Mouse (Mus musculus): ENCODE results near the gene Tmtc2.

Tmtc2 gene

DNA sequence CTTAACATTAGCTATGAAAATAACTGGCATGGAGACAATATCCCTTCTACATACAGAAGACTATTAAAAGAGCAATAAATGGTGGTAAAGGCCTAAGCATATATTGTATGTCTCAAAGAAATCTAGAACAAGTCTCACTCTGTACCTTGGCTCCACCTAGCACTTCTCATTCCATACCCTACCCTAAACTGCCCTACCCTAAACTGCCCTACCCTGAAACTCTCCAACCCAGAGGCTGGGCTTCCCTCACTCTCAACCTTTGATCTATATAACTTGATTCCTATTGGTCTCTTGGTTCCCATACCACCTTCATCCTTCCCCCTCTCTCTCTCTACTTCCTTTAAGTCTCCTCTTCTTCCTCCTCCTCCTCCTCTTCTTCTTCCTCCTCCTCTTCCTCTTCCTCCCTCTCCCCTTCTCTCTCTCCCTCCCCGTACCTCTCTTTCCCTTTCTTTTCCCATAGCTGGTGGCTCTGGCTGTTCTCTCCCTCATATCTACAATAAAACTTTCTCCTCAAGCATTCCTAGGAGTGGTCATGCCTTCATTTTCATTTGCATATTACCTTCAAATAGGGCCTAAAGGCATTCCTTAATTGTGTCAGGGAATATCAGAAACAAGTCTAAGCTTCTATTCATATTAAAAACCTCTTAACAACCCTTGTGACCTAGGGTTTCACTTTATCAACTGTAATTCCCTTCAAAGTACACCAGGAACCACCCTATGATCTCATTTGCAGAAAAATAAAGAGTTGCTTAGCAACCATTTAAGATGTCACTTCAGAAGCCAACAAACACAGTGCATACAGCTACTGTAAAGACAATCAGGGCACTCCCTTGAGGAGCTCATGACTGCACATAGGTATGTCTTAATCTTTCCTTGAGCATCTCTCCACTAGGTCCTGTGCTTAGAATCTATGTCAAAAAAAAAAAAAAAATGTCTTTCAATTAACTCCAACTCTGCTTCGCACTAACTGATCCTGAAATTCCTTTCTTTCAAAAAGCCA is 29.9 kb downstream of the Tmtc2 start:
- DNase-seq = no peak

DNA sequence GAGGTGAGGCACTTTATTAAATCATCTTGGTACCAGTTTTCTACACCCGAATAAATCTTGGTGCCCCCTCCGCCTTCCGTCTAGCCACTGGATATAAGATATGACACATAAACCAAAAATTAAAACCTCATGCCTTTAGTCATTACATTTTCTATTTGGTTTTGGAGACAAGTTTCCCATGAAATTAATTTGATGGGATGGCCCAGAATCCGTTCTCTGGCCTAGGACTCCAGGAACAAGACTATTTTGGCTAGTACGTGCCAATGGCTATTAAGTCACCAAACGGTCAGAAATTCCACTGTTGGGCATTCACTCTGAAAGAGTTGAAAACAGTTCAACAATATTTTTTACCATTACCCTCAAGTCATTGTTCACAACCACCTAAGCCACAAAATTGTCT is 32.2 kb downstream of the Tmtc2 start:
- DNase-seq = no peak

DNA sequence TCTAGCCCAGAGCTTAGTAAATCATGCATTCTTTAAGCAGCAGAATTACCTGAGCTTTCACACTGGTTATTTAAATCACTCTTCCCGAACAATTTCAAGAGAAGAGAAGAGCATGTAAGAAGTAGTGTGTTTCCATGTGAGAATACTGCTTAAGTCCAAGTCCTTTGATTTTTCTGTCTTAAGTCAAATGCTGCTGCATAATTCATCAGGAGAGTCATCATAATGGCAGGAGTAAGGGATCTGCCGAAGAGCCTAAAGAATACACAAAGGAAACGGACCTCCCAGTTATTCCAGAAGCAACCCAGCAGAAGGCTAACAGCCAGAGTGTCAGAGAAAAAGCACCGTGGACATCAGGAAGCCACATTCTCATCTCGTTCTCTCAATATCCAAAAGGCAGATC is 34.6 kb downstream of the Tmtc2 start:
- no peak for DNase-seq

DNA sequence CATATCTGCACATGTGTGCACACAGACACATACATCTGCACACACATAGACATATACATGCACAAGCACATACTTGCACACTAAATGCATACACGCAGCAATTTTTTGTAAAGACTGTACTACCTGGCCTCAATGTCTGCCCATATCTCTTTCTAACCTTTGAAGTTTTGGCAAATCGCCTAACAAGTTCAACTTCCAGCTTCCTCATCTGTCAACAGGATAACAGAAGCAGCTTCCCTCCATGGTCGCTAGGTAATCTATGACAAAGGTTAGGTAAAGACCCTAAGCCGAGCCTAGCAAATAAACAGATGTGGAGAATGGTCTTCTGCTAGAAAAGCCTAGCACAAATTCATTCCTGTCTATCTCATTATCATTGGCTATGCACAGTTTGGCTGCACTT is 37.3 kb downstream of the Tmtc2 start:
- DNase-seq = no peak

DNA sequence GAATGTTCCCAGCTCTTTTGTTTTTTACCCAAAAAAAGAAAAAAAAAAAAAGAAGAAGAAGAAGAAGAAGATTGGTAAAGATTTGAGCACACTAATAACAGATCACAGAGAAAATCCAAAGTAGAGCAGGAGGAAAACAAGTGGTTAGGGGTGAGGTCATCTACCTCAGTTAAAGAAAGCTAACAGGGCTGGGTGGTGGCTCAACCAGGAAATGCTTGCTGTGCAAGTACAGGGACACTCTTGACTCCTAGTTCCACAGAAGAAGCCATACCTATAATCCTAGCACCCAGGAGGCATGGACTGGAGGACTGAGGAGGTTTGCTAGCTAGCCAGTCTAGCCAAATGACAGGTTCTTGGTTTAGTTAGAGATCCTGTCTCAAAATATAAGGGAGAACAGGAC is 38.4 kb downstream of the Tmtc2 start:
- no peak for DNase-seq

DNA sequence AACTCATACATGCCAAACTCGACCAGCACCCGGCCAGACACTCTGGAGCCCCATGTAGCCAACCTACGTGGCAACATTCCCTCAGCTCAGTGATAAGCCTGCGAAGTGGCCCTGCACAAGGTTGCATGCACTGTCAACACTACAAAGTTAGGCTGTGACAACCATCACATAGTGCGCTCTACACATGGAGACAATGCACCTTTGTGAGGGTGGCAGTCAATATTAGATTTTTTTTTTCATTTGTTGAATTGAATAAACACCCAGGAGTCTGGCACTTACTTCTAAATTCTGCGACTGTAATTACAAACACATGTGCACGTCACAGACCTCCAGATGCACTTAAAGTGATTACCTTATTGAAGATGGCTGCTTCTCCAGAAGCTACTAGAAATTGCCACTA is 41.5 kb downstream of the Tmtc2 start:
- DNase-seq = no peak

DNA sequence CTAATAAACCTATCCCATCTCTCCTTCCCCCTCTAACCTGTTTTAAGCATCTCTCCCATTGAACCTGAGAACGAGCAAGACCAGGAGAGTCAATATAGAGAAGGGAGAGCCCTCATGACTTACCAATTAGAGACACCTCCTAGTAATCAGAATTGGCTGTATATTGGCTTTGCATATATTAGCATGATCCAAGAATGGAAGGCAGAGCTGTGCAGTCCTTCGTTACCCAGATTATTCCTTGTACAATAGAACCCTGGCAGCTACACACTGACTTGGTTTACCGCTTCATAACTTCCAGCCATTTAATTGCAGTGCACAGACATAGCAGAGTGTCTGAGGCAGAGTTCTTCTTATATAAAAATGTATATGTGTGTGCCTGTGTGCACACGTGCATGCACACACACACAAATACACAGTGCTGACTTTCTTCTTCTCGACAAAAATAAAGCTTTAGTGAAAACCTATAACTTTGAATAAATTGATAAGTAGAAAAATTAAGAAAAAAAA is 42.2 kb downstream of the Tmtc2 start:
- DNase-seq = no peak

DNA sequence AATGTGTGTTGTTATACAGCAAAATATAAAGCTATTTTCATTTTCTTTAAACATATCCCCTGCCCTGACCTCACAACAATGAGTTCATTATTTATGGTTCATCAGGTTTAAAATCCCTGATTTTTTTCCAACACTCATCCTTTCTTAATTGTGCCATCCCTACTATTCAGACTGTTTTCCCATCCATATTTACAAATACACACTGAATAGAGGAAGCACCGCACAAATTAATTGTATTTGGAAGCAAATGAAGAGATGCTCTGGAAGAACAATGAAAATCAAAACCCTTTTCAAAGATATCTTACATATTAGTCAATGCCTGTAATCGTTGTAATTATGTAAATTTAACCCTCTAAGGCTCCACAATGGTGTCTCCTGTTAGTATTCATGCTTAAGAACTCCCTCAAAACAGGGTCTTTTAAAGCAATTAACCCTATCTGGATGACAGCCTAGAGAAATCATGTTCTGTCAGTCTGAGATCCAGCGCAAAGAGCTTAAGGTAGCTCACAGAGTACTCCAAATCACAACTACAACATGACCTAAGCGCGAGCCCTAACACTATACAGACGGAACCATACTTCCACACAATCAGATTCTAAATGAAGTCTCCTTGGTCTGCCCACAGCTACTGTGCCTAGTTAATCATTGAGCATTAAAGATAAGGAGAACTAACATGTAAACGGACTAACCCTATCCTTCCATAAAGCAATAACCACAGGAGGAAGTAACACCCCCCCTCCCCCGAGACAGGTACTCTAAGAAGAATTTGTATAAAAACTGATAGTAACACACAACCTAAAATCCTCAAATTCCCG is 43.0 kb downstream of the Tmtc2 start:
- DNase-seq = no peak

DNA sequence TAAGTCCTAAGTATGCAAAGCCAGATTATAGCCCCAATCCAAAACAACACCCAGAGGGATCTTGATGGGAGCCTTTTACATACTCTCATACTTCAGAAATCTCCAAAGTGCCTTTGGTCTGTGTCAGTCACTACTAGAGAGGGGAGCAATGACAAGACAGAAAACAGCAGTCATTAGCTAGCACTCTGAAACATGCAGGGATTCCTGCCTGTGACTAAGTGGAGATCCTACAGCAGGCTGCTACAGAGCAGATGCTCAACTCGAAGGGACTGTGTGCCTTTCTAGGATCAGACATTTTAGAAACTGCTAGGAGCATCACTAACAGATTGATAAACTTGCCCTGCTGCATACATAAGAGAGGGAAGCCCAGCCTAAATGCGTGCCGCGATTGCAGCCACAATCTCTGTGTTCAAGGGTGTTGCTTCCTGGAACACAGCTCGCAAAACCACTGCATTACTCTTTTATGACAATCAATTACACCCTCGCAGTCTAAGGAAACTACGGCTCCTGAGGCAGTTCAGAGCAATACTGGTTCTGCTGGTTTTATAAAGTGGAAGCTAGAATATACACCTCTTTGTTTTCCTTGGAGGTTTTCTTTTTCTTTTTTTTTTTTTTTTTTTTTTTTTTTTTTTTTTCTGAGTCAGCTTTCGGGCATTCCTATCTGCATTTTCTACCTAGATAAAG is 50.7 kb downstream of the Tmtc2 start:
- DNase-seq = no peak

DNA sequence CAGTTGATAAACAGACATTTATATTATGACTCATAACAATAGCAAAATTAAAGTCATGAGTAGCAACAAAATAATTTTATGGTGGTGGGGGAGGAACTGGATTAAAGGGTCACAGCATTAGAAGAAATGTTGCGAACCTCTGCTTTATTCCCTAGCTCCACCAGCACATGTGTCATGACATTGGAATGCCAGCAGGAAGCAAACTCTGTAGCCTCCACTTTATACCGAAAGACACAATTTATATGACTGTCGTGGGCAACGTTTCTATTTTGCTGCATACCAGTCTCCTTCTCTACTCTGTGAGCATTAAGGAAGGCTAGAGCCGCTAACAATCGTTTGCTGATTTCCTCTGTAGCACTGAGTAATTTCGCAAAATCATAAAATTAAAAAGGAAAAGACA is 51.8 kb downstream of the Tmtc2 start:
- DNase-seq = no peak

DNA sequence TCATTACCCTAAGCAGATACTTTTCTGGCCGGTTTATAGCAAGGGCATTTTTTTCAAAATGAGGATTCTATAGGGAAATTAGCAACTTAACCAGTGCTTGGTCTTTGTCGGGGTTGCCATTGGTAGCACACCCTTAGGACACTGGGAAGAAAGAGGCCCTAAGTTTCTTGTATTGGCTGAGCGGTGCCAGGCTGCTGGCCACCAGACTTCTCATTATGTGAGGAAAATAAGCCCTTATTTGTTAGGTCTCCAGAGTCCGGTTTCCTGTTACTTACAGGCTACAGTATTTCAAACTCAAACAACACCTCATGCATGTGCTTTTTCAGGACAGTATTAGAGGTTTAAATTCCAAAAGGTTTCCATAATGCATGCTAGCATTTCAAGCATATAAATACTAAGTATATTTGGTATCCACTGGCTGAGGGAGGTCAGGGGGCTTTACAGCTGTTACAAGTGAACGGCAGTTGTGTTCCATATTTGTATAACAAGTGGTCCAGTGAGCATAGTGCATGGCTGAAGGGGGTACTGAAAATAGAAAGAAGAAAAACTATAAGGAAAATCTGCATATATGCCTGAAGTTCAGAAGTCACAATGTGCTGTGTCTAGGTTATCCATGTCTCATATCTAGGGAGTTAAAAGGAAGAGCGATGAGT is 55.0 kb downstream of the Tmtc2 start:
- DNase-seq = no peak

DNA sequence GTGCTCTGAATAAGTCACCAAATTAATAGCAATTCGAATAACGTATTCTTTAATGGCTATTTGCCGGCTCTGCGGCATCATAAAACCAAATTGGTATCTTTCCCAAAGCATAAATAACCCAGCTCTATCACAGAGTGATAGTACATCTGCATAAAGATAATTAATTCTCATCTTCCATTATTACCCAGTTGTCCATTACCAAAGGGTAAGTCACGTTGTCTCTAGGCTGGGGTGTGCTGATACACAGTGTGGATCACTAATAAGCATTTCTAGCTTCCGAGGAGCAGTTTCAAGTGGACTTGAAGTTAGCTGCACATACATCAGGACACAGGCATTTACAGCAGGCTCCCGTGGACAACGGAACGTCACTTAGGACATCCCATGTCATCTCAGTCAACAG is 56.1 kb downstream of the Tmtc2 start:
- DNase-seq = no peak

DNA sequence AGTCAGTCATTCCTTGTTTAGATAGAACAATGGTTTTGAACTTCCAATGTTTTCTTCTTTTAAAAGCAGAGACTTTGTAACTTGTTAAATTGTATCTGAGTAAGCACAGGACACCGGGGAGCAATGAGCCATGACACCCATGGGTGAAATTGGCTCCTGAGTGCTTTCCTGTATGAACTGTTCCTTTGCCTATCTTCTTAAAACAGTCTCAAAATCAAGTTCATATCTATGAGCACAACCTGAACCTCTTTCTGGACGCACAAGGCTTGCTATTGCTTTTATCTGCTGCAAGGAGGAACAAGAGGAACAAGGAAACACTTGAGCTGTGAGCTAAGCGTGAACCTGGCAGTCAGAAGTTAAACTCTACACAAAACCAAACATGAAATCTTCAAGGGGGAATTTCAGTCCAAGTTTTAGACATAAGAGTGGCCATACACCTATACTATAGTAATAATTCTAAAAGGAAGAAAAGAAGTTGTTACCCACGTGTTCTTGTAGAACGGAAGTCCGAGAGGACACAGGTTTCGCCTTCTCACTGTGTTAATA is 60.4 kb downstream of the Tmtc2 start:
- no peak for DNase-seq

DNA sequence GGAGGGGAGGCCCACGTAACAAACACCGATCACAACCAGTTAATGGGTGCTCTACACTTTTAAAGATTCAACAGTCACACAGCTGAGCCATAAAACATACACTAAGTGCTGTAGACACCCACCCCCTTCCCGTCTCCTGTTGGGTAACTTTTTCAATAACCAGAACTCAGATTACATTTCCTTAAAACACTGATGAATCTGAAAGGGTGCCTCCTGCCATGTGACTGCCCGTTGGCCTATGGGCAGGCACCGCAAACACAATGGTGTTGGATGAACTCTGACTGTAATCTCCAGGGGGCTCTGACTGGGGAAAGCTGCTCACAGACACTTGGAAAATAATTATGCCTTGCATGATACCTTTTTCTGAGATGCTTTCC is 64.4 kb downstream of the Tmtc2 start:
- DNase-seq = no peak

DNA sequence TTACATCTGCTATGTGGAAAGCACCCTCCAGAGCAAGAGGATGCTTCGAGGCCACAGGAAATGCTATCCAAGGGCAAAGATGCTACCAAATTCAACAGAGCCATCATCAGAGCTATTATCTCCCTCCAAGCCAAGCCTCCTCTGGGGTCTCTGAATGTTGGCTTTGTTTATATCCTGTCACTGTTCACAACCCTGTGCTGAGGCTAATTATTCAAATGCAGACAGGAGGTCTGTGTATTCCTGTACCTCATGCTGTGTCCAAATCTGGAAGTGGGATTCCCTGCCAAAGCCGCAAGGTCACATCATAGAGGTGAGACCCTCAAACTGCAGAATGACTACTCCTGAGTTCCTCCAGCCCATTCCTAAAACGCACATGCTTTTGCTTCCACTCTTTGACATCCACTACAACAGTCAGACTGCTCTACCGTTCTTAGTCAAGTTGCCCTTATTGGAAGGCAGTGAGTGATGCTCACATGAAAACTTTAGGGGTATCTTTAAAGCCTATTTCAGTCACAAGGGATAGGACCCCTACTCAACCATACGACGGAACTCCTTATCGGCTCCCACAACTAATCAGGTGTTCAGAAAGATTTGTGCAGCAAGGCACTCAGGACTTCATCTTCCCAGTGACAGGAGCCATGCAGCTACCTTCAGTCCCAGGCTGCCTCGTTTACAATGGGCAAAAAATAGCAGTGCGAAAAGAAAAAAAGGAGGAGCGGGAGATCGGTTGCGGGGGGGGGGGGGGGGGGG is 64.9 kb downstream of the Tmtc2 start:
- DNase-seq = no peak

DNA sequence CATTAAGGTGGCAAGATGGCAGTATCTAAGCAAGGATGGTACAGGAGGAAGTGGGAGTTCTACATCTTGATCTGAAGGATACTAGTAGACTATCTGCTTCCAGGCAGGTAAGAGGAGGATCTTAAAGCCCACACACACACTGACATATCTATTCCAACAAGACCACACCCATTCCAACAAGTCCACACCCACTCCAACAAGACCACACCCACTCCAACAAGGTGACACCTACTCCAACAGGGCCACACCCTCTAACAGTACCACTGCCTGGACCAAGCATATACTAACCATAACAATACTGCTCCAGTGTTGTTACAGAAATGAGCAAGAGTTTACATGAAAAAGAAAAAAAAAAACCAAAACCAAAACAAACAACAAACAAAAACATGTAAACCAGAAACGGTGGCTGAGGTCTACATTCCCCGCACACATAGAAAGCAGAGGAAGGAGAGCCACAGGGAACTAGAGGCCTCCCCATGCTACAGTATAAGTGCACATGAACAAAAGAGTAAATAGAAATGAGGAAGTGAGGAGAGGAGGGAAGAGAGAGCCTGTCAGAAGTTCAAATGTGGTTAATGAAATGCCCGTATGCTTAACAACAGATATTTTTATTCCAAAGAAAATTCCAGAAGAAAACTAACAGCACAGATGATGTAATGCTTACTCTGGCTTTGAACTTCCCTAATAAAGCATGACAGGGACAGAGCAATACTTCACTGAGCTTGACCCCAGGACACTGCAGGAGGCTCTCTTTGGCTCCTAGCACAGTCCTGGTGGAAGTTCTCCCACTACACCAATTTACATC is 66.1 kb downstream of the Tmtc2 start:
- DNase-seq = no peak

DNA sequence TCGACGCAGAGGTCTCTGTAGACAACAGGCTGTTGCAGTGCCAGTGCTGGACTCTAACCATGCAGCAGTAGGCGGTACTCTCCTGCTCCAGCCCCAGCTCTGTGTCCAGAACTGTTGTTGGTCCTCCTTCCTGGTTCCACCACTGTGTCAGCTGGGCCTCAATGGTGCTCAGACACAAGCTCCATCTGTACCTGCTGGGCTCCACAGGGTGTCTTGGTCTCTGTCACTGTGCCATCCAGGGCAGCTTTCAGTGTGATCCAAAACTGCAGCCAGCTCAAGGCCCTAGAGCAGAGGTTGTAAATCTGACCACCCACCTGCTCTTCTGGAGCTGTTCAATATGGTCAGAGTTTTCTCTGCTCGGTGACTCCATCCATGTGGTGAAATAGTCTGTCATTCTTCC is 68.2 kb downstream of the Tmtc2 start:
- DNase-seq = no peak

DNA sequence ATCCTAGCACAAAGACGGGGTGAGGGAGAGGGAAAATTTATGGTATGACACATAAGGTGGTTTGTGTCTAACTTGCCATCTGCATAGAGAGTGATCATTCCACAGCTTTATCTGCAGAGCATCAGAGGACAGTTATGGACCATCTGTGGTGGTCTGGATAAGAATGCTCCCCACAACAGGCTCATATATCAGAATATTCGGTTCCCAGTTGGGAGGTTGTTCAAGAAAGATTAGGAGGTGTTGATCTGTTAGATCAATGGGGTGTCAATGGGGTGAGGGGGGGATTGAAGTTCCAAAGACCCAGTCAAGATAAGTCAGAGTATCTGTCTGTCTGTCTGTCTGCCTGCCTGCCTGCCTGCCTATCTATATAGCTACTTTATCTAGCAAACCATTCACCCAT is 69.8 kb downstream of the Tmtc2 start:
- DNase-seq = no peak

DNA sequence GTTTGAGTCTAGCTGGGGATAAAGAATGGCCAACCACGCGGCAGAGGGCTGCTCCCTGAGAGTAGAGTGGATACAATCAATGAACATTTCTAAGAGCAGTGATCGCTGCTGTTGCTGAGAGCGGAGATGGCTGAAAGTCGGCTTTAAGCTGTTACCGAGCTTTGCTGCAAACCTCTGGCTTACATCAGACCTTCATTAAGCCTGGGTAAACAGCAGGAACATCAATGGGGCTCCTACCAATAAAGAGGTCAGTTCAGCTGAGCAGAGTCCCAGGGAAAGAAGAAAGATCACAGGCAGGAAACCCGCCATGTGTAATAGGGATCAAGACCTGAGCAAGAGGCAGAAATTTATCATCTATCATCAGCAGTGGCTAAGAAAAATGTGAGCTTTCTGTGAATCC is 72.5 kb downstream of the Tmtc2 start:
- DNase-seq = no peak

DNA sequence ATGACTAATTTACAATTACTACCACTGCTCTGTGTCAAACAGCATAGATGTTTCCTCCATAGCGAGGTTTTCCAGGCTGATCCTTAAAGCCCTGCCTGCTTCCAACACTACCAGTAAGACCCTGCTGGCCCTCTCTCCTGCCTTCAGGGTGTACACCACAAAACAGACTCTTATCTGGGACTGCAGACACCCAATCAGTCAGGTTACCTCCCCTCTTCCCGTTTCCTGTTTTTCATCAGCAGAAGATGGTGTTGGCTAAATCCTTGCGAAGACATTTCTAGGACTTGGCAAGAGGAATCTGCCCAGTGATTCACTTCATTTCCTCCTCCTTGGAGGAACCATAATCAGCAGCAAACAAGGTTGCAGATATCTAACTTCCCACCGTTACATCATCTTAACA is 73.8 kb downstream of the Tmtc2 start:
- peak; percentile 13 to 38 for DNase-seq

DNA sequence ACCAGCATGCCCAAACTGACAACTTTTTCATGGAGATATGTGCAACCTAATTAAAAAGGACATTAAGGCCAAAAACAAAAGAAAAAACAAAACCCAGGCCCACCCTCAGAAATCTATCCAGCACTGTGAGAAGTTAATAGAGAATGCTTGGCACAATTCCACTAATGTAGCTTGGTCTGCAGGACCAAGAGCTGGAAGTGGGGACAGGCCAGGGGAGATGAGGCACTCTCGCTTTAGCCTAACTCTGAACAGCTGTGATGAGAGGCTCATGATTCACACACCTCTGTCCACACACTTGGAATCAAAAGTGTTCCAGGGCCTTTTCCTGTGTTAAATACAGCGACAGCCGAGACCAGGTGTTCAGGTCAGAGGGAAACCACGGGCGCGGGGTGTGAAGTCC is 79.0 kb downstream of the Tmtc2 start:
- no peak for DNase-seq

All from kidney, postnatal 25 days (tissue).